Mouse (Mus musculus) midbrain, embryonic 15.5 days (tissue): ENCODE results near the gene Olfr1390. TPM values are rescaled to one million over a fixed set of nuclear protein-coding genes. Genes with fewer than 3 reads are reported as not detected.

Experiments
- polyA plus RNA-seq: library from polyadenylated mRNA; unstranded; fragments of >200 nt; fragmentation: Nextera tagmentation; extraction: Ambion mirVana; gene quantifications from 2 replicates; pipeline ENCODE4 v1.2.1, GENCODE M21; 2015

The Olfr1390 gene
- polyA plus RNA-seq, 1 experiment from 2014 or later, result not detected

Other genes starting within 250 kb of the Olfr1390 start
- 0.11 TPM in 1 of 2 replicates, not detected in the other for gene Olfr1396, start 220.3 kb upstream of the Olfr1390 start, polyA plus RNA-seq
- gene Olfr1395, start 192.9 kb upstream of the Olfr1390 start, polyA plus RNA-seq, result not detected in 2 replicates
- not detected in 2 replicates for gene Olfr1394, start 180.8 kb upstream of the Olfr1390 start, polyA plus RNA-seq
- gene Btnl9, start 148.0 kb upstream of the Olfr1390 start, polyA plus RNA-seq, result 0.09 and 0.15 TPM in 2 replicates
- gene Zfp62, start 131.9 kb upstream of the Olfr1390 start, polyA plus RNA-seq, result 45.1 and 46.0 TPM in 2 replicates
- 35.3 and 35.4 TPM in 2 replicates for gene Mgat1, start 91.0 kb upstream of the Olfr1390 start, polyA plus RNA-seq
- 0.05 TPM in 1 of 2 replicates, not detected in the other for gene Olfr1393, start 56.9 kb upstream of the Olfr1390 start, polyA plus RNA-seq
- gene Olfr1392, start 49.9 kb upstream of the Olfr1390 start, polyA plus RNA-seq, result 0.04 and 0.05 TPM in 2 replicates
- not detected in 2 replicates for gene Olfr10, start 30.4 kb upstream of the Olfr1390 start, polyA plus RNA-seq
- not detected in 2 replicates for gene Olfr1391, start 12.4 kb upstream of the Olfr1390 start, polyA plus RNA-seq
- gene Olfr1389, start 87.9 kb downstream of the Olfr1390 start, polyA plus RNA-seq, result not detected in 2 replicates
- gene Olfr1388, start 101.4 kb downstream of the Olfr1390 start, polyA plus RNA-seq, result 0.05 TPM in 1 of 2 replicates, not detected in the other
- not detected in 2 replicates for gene Olfr1387, start 120.2 kb downstream of the Olfr1390 start, polyA plus RNA-seq
- not detected in 2 replicates for gene Olfr1386, start 129.9 kb downstream of the Olfr1390 start, polyA plus RNA-seq
- gene Olfr1385, start 153.9 kb downstream of the Olfr1390 start, polyA plus RNA-seq, result 0.05 and 0.08 TPM in 2 replicates
- not detected in 2 replicates for gene Olfr1384, start 171.5 kb downstream of the Olfr1390 start, polyA plus RNA-seq
- not detected in 2 replicates for gene Olfr1383, start 184.5 kb downstream of the Olfr1390 start, polyA plus RNA-seq
- not detected in 2 replicates for gene Olfr1382, start 193.1 kb downstream of the Olfr1390 start, polyA plus RNA-seq
- gene Olfr1381, start 208.3 kb downstream of the Olfr1390 start, polyA plus RNA-seq, result not detected in 2 replicates
- gene Olfr1380, start 221.7 kb downstream of the Olfr1390 start, polyA plus RNA-seq, result not detected in 2 replicates